Mouse (Mus musculus) adrenal gland, postnatal 14 days (tissue): ENCODE data around the gene Entr1. TPM values are rescaled to one million over a fixed set of nuclear protein-coding genes. Genes with fewer than 3 reads are reported as not detected.

Experiments used
- DNase-seq: peaks from one replicate; pipeline ENCODE4 v3.0.0; 2021; ENCODE audit warnings: mixed read lengths
- long read RNA-seq, 2 experiments: library from polyadenylated mRNA; stranded (forward); transcript quantifications; one replicate each; pipeline ENCODE4 v2.0.0; 2021
- total RNA-seq: library from RNA; stranded (reverse); gene quantifications from 2 replicates; pipeline ENCODE4 v1.2.3, GENCODE M21; 2021

The Entr1 gene
- total RNA-seq = 83.5 and 94.9 TPM in 2 replicates
- long read RNA-seq, experiment 1, transcript Entr1-202 (8 exons, 1,955 nt) = major isoform, 45 of 145 reads
- long read RNA-seq, experiment 1, transcript Entr1-201 (9 exons, 2,031 nt) = minor isoform, 26 of 145 reads
- long read RNA-seq, experiment 1, transcript Entr1-204 (10 exons, 2,193 nt) = minor isoform, 5 of 145 reads
- long read RNA-seq, experiment 1, transcript Entr1-203 (9 exons, 2,099 nt) = minor isoform, 6 of 145 reads
- long read RNA-seq, experiment 1, partial matches to known transcripts = 14 of 145 reads
- long read RNA-seq, experiment 1, other reads (novel, unspliced or antisense) = 46 of 145 reads
- long read RNA-seq, experiment 2, transcript Entr1-204 (10 exons, 2,193 nt) = minor isoform, 8 of 102 reads
- long read RNA-seq, experiment 2, transcript Entr1-202 (8 exons, 1,955 nt) = major isoform, 26 of 102 reads
- long read RNA-seq, experiment 2, transcript Entr1-201 (9 exons, 2,031 nt) = minor isoform, 19 of 102 reads
- long read RNA-seq, experiment 2, partial matches to known transcripts = 11 of 102 reads
- long read RNA-seq, experiment 2, other reads (novel, unspliced or antisense) = 35 of 102 reads

GRCm38 (mm10) chr2:26389154-26389690 lies at the start of gene Entr1, which contains the start of gene Pmpca:
TSS of gene Entr1 (minus strand) at chr2:26389316.
TSS of gene Pmpca (plus strand) at chr2:26389339.
- peak; percentile 92 for DNase-seq

GRCm38 (mm10) chr2:26438373-26438772 lies 49.3 kb upstream of the Entr1 start:
- DNase-seq = no peak

GRCm38 (mm10) chr2:26437221-26437620 lies 48.1 kb upstream of the Entr1 start:
- DNase-seq = no peak

GRCm38 (mm10) chr2:26434791-26435572 lies 45.9 kb upstream of the Entr1 start:
- no peak for DNase-seq

- DNase-seq = no peak
Measured at GRCm38 (mm10) chr2:26429851-26430250, 40.7 kb upstream of the Entr1 start.

GRCm38 (mm10) chr2:26424541-26424940 lies 35.4 kb upstream of the Entr1 start:
- no peak for DNase-seq

GRCm38 (mm10) chr2:26423086-26423485 lies 34.0 kb upstream of the Entr1 start:
- no peak for DNase-seq

GRCm38 (mm10) chr2:26421969-26422368 lies 32.9 kb upstream of the Entr1 start:
- DNase-seq = no peak

- no peak for DNase-seq
Measured at GRCm38 (mm10) chr2:26418120-26418519, 29.0 kb upstream of the Entr1 start.

GRCm38 (mm10) chr2:26417066-26417465 lies 27.9 kb upstream of the Entr1 start:
- DNase-seq = no peak

- DNase-seq = peak; percentile 48
Measured at GRCm38 (mm10) chr2:26410931-26411411, 21.9 kb upstream of the Entr1 start.

- no peak for DNase-seq
Measured at GRCm38 (mm10) chr2:26410091-26410490, 21.0 kb upstream of the Entr1 start.

- DNase-seq = no peak
Measured at GRCm38 (mm10) chr2:26409362-26409761, 20.2 kb upstream of the Entr1 start.

GRCm38 (mm10) chr2:26408515-26409356 lies 19.6 kb upstream of the Entr1 start, which contains the start of gene Inpp5e:
TSS of gene Inpp5e (minus strand) at chr2:26409203.
- peak; percentile 99 for DNase-seq

- no peak for DNase-seq
Measured at GRCm38 (mm10) chr2:26403306-26403705, 14.2 kb upstream of the Entr1 start.

GRCm38 (mm10) chr2:26402265-26402664 lies 13.1 kb upstream of the Entr1 start:
- DNase-seq = no peak

GRCm38 (mm10) chr2:26401023-26401422 lies 11.9 kb upstream of the Entr1 start:
- DNase-seq = no peak

- DNase-seq = no peak
Measured at GRCm38 (mm10) chr2:26400296-26400695, 11.2 kb upstream of the Entr1 start.

- no peak for DNase-seq
Measured at GRCm38 (mm10) chr2:26399647-26400046, 10.5 kb upstream of the Entr1 start.

- no peak for DNase-seq
Measured at GRCm38 (mm10) chr2:26398978-26399377, 9.9 kb upstream of the Entr1 start.

GRCm38 (mm10) chr2:26391617-26392016 lies 2.5 kb upstream of the Entr1 start:
- DNase-seq = no peak
